Mouse (Mus musculus) G1E-ER4 (cell line): ENCODE measurements around the gene Raly. TPM values are rescaled to one million over a fixed set of nuclear protein-coding genes. Genes with fewer than 3 reads are reported as not detected.

Source experiments
- GATA1 ChIP-seq: IDR thresholded peaks from one replicate; pipeline ENCODE4 v1.8.0; 2012; ENCODE audit warnings: low read length, inconsistent platforms
- polyA plus RNA-seq: library from polyadenylated mRNA; stranded (reverse); fragments of >175 nt; gene quantifications from 2 replicates; pipeline ENCODE4 v1.2.3, GENCODE M21; 2012

The Raly gene
- polyA plus RNA-seq, 1 experiment = 845 TPM

DNA sequence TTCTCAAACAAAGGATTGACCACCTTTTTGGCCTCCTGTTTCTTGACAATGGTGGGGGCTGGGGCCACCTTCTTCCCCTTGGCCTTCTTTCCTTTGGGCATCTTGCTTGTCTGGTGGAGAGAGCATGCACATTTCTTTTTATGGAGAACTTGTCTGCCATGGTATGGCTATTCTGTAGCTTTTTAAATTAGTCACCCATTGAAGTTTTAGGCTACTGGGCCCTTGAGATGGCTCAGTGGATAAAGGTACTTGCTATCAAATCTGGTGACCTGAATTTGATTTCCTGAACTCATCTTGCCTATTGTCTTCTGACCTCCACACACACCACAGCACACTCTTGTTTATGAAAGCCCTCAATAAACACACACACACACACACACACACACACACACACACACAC is 21.0 kb upstream of the Raly start, which contains the start of gene Gm14214:
Gene Gm14214 (minus strand): TSS at position 101 of the 400 bp plus-strand sequence.
- TF ChIP-seq GATA1 = no peak

- no peak for TF ChIP-seq GATA1
These were observed 19.3 kb upstream of the Raly start for GRCm38 (mm10) chr2:154771604-154772003.

GRCm38 (mm10) chr2:154774032-154774431 is 16.9 kb upstream of the Raly start:
- TF ChIP-seq GATA1 = no peak

- TF ChIP-seq GATA1 = no peak
These were observed 14.4 kb upstream of the Raly start for GRCm38 (mm10) chr2:154776496-154776895.

- no peak for TF ChIP-seq GATA1
These were observed 11.2 kb upstream of the Raly start for GRCm38 (mm10) chr2:154779648-154780047.

DNA sequence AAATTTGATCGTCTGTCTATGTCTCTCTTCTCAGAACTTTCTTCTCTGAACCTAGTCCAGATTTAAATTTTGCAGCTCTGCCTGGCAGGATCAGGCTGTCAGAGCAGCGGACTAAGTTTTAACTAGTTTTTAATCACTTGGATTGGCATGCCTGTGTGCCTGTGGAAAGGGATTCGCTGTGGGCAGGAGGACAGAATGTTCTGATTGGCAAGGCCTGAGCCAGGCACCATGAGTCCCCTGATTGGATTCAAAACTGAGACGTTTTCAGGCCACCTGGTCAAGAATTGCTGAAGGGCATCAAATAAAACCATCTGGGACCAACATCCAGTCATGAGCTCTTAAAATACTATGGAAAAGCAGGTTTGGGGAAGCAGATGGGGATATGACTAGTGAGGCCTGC is 8.5 kb upstream of the Raly start:
- no peak for TF ChIP-seq GATA1

DNA sequence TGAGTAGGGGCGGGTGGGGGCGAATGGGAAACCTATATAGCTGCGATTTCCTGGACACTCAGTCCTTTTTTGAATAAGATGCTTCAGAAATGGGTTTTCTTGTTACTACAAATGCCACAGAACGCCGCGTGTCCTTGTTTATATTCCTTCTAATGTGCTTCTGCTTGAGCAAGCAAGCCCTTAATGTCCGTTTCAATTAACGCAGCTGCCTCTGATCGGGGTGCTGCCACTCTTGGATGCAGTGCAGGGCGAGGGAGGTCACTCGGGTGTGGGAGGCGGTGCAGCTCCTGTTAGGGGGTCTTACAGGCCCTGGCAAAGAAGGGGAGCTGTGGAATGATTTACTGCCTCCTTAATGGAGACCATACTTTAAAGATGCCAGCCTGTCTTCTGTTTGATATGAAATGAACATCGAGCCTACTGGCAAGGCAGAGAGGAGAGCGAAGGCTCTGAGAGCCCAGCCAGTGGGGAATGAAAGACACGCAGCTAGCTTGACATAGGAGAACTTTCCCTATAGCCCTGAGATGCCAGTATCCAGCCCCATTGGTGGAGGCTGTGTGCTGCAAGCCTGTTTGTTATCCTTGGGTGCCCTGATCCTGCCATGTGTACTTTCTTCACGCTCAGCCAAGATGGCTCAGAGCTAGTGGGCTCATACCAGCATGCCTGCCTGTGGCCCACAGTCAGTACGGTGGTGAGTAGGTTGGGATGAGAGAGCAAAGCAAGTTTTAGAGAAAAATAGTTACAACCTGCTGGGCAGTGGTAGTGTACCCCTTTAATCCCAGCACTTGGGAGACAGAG is 7.8 kb upstream of the Raly start:
- TF ChIP-seq GATA1 = no peak

- no peak for TF ChIP-seq GATA1
These were observed 5.6 kb upstream of the Raly start for GRCm38 (mm10) chr2:154785284-154785683.

GRCm38 (mm10) chr2:154786187-154786586 is 4.7 kb upstream of the Raly start:
- TF ChIP-seq GATA1 = no peak

GRCm38 (mm10) chr2:154786776-154787175 is 4.1 kb upstream of the Raly start:
- TF ChIP-seq GATA1 = no peak

DNA sequence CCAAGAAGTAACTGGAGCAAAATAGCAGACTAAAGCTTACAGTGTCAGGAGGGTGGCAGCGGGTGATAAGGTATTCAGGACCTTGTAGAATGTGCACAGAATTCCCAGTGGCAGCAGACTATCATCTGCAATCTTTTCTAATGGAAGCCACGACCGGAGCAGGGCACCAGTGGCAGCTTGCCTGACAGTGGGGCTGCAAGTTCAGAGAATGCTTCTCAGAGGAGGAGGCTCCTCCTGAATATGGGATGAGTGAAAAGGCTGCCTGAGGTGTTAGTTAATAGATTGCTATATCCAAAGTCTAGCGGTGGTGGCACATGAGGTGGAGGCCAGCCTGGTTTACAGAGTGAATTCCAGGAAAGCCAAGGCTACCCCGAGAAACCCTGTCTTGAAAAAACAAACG is 1.5 kb upstream of the Raly start:
- TF ChIP-seq GATA1 = no peak

GRCm38 (mm10) chr2:154789977-154790655 is 780 bp upstream of the Raly start:
- TF ChIP-seq GATA1 = no peak

GRCm38 (mm10) chr2:154791661-154792642 is 1.1 kb downstream of the Raly start:
- TF ChIP-seq GATA1 = no peak

DNA sequence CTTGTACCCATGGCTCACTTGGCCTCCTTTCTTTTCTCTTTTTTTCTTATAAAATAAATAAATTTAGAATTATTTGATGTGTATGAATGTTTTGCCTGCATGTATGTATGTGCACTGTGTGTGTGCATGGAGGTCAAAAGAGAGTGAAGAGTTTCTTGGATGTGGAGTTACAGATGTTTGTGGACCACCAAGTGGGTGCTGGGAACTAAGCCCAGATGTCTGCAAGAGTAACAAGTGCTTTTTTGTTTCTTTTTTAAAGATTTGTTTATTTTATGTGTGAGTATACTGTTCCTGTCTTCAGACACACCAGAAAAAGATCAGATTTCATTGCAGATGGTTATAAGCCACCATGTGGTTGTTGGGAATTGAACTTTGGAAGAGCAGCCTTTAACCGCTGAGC is 12.5 kb downstream of the Raly start:
- no peak for TF ChIP-seq GATA1

DNA sequence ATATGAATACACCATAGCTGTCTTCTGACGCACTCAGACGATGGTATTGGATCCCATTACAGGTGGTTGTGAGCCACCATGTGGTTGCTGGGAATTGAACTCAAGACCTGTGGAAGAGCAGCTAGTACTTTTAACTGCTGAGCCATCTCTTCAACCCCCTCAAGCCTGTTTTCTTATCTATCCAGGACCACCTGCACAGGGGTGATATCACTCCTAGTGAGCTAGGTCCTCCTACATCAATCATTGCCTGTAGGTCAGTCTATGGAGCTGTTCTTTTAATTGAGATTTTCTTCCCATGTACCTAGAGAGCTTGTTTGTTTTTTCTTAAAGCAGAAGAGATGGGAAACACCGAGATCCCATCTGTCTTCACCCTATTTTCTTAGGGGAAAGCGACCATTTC is 12.9 kb downstream of the Raly start:
- TF ChIP-seq GATA1 = no peak

DNA sequence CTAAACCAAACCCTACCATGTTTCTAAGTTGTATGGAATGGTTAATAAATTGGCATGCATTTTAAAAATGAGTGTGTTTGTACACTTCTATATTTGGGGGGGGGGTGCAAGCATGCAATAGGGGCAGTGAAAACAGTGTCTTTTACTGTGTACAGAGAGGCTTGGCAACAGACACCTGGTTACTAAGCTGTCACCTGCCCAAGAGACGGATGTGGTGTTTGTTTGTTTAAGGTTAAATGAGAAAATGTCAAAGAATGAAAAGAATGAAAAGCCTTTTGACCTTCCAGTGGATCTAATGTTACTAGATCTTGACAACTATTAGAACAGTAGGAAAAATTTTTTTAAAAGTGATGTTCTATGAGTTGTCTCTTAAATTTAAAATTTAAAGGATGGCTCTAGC is 16.8 kb downstream of the Raly start:
- no peak for TF ChIP-seq GATA1
